Mouse (Mus musculus): ENCODE results near the gene Cd300a. TPM values are rescaled to one million over a fixed set of nuclear protein-coding genes. Genes with fewer than 3 reads are reported as not detected.

The Cd300a gene
- total and polyA plus RNA-seq, 3 experiments: 0.58 TPM; not detected in 2

- Histone ChIP-seq H3K9me3 (replicated peaks; ENCODE audit: insufficient read depth, low read length) (peaks cover 2% of the 10 kb centered on the region; the same call in 1 of the 2 replicates), H3K9ac (ENCODE audit: control insufficient read depth, low read depth, low read length, poor library complexity, severe bottlenecking) (no peak overlapping the region), H3K36me3 (ENCODE audit: control insufficient read depth in 1 of 2, insufficient read depth in 2 of 2, low read length in 2 of 2) (no peaks in the 10 kb centered on the region), H3K27me3 (ENCODE audit: control insufficient read depth in 1 of 2, insufficient read depth in 2 of 2, low read length in 2 of 2) (no peaks in the 10 kb centered on the region), H3K4me1 (ENCODE audit: control insufficient read depth in 1 of 2, insufficient read depth in 2 of 2, low read length in 2 of 2) (no peaks in the 10 kb centered on the region), H3K79me2 (ENCODE audit: control insufficient read depth, insufficient read depth, low read length, poor library complexity) (no peaks in the 10 kb centered on the region), H3K4me3 (ENCODE audit: control insufficient read depth in 1 of 2, insufficient read depth in 1 of 2, low read depth in 2 of 2, low read length in 2 of 2) (no peak overlapping the region), H3K27ac (ENCODE audit: control insufficient read depth, low read depth, low read length) (no peak overlapping the region)
- TF ChIP-seq USF1 (IDR thresholded peaks at IDR 0.05; ENCODE audit: low read depth, low read length) (no peak), BHLHE40 (IDR thresholded peaks at IDR 0.05; ENCODE audit: borderline replicate concordance, low read depth, low read length) (no peak), SMC3 (IDR thresholded peaks at IDR 0.05; ENCODE audit: low read depth, low read length) (no peak), GATA1 (IDR thresholded peaks at IDR 0.05; ENCODE audit: low read depth, low read length) (no peak), MAFK (IDR thresholded peaks at IDR 0.05; ENCODE audit: borderline replicate concordance, low read depth, low read length) (no peak), MAZ (IDR thresholded peaks at IDR 0.05; ENCODE audit: low read depth, low read length) (no peak), ZKSCAN1 (IDR thresholded peaks at IDR 0.05; ENCODE audit: low read depth, low read length) (no peak), UBTF (IDR thresholded peaks at IDR 0.05; ENCODE audit: borderline replicate concordance, insufficient read depth, low read depth, low read length) (no peak), NRF1 (IDR thresholded peaks at IDR 0.05; ENCODE audit: insufficient read depth, low read depth, low read length, poor library complexity, severe bottlenecking) (no peak), GABPA (IDR thresholded peaks at IDR 0.05; ENCODE audit: low read depth, low read length) (no peak), HCFC1 (IDR thresholded peaks at IDR 0.05; ENCODE audit: low read depth, low read length) (no peak), ZMIZ1 (IDR thresholded peaks at IDR 0.05; ENCODE audit: low read depth, low read length) (no peak), SIN3A (IDR thresholded peaks at IDR 0.05; ENCODE audit: low read length) (no peak), MAX (IDR thresholded peaks at IDR 0.05; ENCODE audit: low read length) (no peak), CHD1 (IDR thresholded peaks at IDR 0.05; ENCODE audit: low read depth, low read length) (no peak), E2F4 (IDR thresholded peaks at IDR 0.05; ENCODE audit: borderline replicate concordance, low read depth, low read length) (no peak), MYC (IDR thresholded peaks at IDR 0.05; ENCODE audit: low read depth, low read length) (no peak), ETS1 (IDR thresholded peaks at IDR 0.05; ENCODE audit: low read depth, low read length) (no peak)
- DNase-seq (ENCODE audit: low read depth, low spot score): no peak
Measured at GRCm38 (mm10) chr11:114867361-114868235, 22.2 kb upstream of the Cd300a start.

- Histone ChIP-seq H3K9me3 (replicated peaks; ENCODE audit: insufficient read depth, low read length) (peaks cover 2% of the 10 kb centered on the region; the same call in 1 of the 2 replicates), H3K27ac (ENCODE audit: control insufficient read depth, low read depth, low read length) (no peak overlapping the region), H3K36me3 (ENCODE audit: control insufficient read depth in 1 of 2, insufficient read depth in 2 of 2, low read length in 2 of 2) (no peaks in the 10 kb centered on the region), H3K4me3 (ENCODE audit: control insufficient read depth in 1 of 2, insufficient read depth in 1 of 2, low read depth in 2 of 2, low read length in 2 of 2) (no peak overlapping the region), H3K4me1 (ENCODE audit: control insufficient read depth in 1 of 2, insufficient read depth in 2 of 2, low read length in 2 of 2) (no peaks in the 10 kb centered on the region), H3K9ac (ENCODE audit: control insufficient read depth, low read depth, low read length, poor library complexity, severe bottlenecking) (no peak overlapping the region), H3K27me3 (ENCODE audit: control insufficient read depth in 1 of 2, insufficient read depth in 2 of 2, low read length in 2 of 2) (no peaks in the 10 kb centered on the region), H3K79me2 (ENCODE audit: control insufficient read depth, insufficient read depth, low read length, poor library complexity) (no peaks in the 10 kb centered on the region)
- TF ChIP-seq NELFE (IDR thresholded peaks at IDR 0.05; ENCODE audit: low read depth, low read length) (no peak), CTCF (IDR thresholded peaks at IDR 0.05 in 2 of 3, conservative IDR thresholded peaks at IDR 0.05 in 1 of 3; ENCODE audit: control insufficient read depth in 1 of 3, insufficient read depth in 1 of 3, low read depth in 2 of 3, low read length in 3 of 3, poor library complexity in 1 of 3, severe bottlenecking in 1 of 3) (no peak), MYC (IDR thresholded peaks at IDR 0.05; ENCODE audit: low read depth, low read length) (no peak), USF1 (IDR thresholded peaks at IDR 0.05; ENCODE audit: low read depth, low read length) (no peak), POLR2A (IDR thresholded peaks at IDR 0.05; ENCODE audit: control insufficient read depth in 1 of 2, insufficient read depth in 1 of 2, low read depth in 1 of 2, low read length in 2 of 2, poor library complexity in 1 of 2) (no peak), BHLHE40 (IDR thresholded peaks at IDR 0.05; ENCODE audit: borderline replicate concordance, low read depth, low read length) (no peak), RAD21 (IDR thresholded peaks at IDR 0.05; ENCODE audit: low read depth, low read length) (no peak), GABPA (IDR thresholded peaks at IDR 0.05; ENCODE audit: low read depth, low read length) (no peak), TCF12 (IDR thresholded peaks at IDR 0.05; ENCODE audit: low read depth, low read length) (no peak), GATA1 (IDR thresholded peaks at IDR 0.05; ENCODE audit: low read depth, low read length) (no peak), UBTF (IDR thresholded peaks at IDR 0.05; ENCODE audit: borderline replicate concordance, insufficient read depth, low read depth, low read length) (no peak), USF2 (IDR thresholded peaks at IDR 0.05; ENCODE audit: borderline replicate concordance in 1 of 2, insufficient read depth in 1 of 2, low read depth in 1 of 2, low read length in 2 of 2) (no peak), CHD1 (IDR thresholded peaks at IDR 0.05; ENCODE audit: low read depth, low read length) (no peak), ELF1 (IDR thresholded peaks at IDR 0.05; ENCODE audit: low read depth, low read length) (no peak), TBP (IDR thresholded peaks at IDR 0.05; ENCODE audit: low read depth, low read length) (no peak), SMC3 (IDR thresholded peaks at IDR 0.05; ENCODE audit: low read depth, low read length) (no peak), NRF1 (IDR thresholded peaks at IDR 0.05; ENCODE audit: insufficient read depth, low read depth, low read length, poor library complexity, severe bottlenecking) (no peak), CHD2 (IDR thresholded peaks at IDR 0.05; ENCODE audit: low read length) (no peak)
- no peak for DNase-seq (ENCODE audit: low read depth, low spot score)
Measured at GRCm38 (mm10) chr11:114868280-114868679, 21.6 kb upstream of the Cd300a start.
